Mouse (Mus musculus) frontal cortex, postnatal 36 days (tissue): ENCODE data around the gene Itga6.
"Not testable (repeated sequence)": the region's sequence is repeated elsewhere in the genome, so short reads cannot be mapped to it uniquely, and the experiment has no call there.

Experiments
- DNase-seq, 2 experiments: peaks; one replicate each; pipeline ENCODE4 v3.0.0; 2022; ENCODE audit warnings: low spot score in 2 of 2

Gene Itga6

GRCm38 (mm10) chr2:71745610-71746374 lies at the start of gene Itga6:
TSS of gene Itga6 (plus strand) at chr2:71745616.
- DNase-seq = no peak

- DNase-seq = no peak
These were observed 48.6 kb upstream of the Itga6 start for GRCm38 (mm10) chr2:71696776-71697175.

GRCm38 (mm10) chr2:71697408-71698336 lies 47.7 kb upstream of the Itga6 start:
- DNase-seq = no peak

GRCm38 (mm10) chr2:71698366-71698765 lies 47.0 kb upstream of the Itga6 start:
- no peak for DNase-seq

- no peak for DNase-seq
These were observed 46.5 kb upstream of the Itga6 start for GRCm38 (mm10) chr2:71698942-71699341.

GRCm38 (mm10) chr2:71701341-71701740 lies 44.1 kb upstream of the Itga6 start:
- no peak for DNase-seq

GRCm38 (mm10) chr2:71704309-71704708 lies 41.1 kb upstream of the Itga6 start:
- DNase-seq = no peak

- no peak for DNase-seq
These were observed 36.5 kb upstream of the Itga6 start for GRCm38 (mm10) chr2:71708886-71709285.

GRCm38 (mm10) chr2:71711640-71712039 lies 33.8 kb upstream of the Itga6 start:
- DNase-seq = no peak

GRCm38 (mm10) chr2:71714416-71714815 lies 31.0 kb upstream of the Itga6 start:
- DNase-seq = no peak

GRCm38 (mm10) chr2:71719005-71719386 lies 26.4 kb upstream of the Itga6 start:
- DNase-seq = no peak

GRCm38 (mm10) chr2:71719387-71720034 lies 25.9 kb upstream of the Itga6 start:
- no peak for DNase-seq

- not testable (repeated sequence) for DNase-seq
These were observed 24.9 kb upstream of the Itga6 start for GRCm38 (mm10) chr2:71720556-71720955.

GRCm38 (mm10) chr2:71722913-71723312 lies 22.5 kb upstream of the Itga6 start:
- DNase-seq = no peak

GRCm38 (mm10) chr2:71723623-71724022 lies 21.8 kb upstream of the Itga6 start:
- no peak for DNase-seq

- no peak for DNase-seq
These were observed 21.4 kb upstream of the Itga6 start for GRCm38 (mm10) chr2:71724028-71724427.

GRCm38 (mm10) chr2:71725446-71725845 lies 20.0 kb upstream of the Itga6 start:
- DNase-seq = no peak

GRCm38 (mm10) chr2:71726883-71727676 lies 18.3 kb upstream of the Itga6 start:
- no peak for DNase-seq

GRCm38 (mm10) chr2:71728341-71728740 lies 17.1 kb upstream of the Itga6 start:
- no peak for DNase-seq

GRCm38 (mm10) chr2:71728796-71729195 lies 16.6 kb upstream of the Itga6 start:
- DNase-seq = no peak
